In genomic region chr4:82393021-82393420, GRCm38 (mm10) we compare ENCODE assay signal across 13 mouse cellular contexts.
DNase-seq lines count a peak whose midpoint lies in the region; ATAC-seq lines count a peak whose summit lies in the region.
"Had no signal": no experiment of that assay in that cellular context is flagged by ENCODE, and none has a peak within 500 bp of the region (broad histone marks: within the 10 kb centered on the region; RNA-seq: fewer than 3 reads in every experiment).

No protein-coding gene starts in this region.

- H3K9ac ChIP-seq in heart, embryonic 14.5 days (ENCODE audit: low read length), result no peak overlapping the region
- H3K9ac ChIP-seq in intestine, embryonic 15.5 days, result no peak overlapping the region
- no peak overlapping the region for H3K9ac ChIP-seq in forebrain, embryonic 13.5 days
- H3K9ac ChIP-seq: forebrain, embryonic 12.5 days had no signal

- H3K27me3 ChIP-seq in heart, embryonic 14.5 days (ENCODE audit: control insufficient read depth, insufficient read depth, low read length), result no peaks in the 10 kb centered on the region
- no peaks in the 10 kb centered on the region for H3K27me3 ChIP-seq in intestine, embryonic 15.5 days (replicated peaks)
- H3K27me3 ChIP-seq in forebrain, embryonic 13.5 days, result no peaks in the 10 kb centered on the region
- H3K27me3 ChIP-seq: forebrain, embryonic 12.5 days had no signal

- H3K27ac ChIP-seq in heart, embryonic 14.5 days (replicated peaks in 1 of 2; ENCODE audit: control insufficient read depth in 1 of 2, insufficient read depth in 1 of 2, low read depth in 2 of 2, low read length in 2 of 2), result peak overlapping the region; percentile 31 to 47; a peak in 1 of 4 replicates
- peak overlapping the region; percentile 3; the same call in 1 of the 2 replicates for H3K27ac ChIP-seq in brown adipose tissue, adult 24 weeks (replicated peaks; ENCODE audit: low read depth, low read length)
- peak overlapping the region; percentile 44; the same call in 1 of the 2 replicates for H3K27ac ChIP-seq in intestine, embryonic 15.5 days
- no peak overlapping the region; the same call in 1 of the 2 replicates for H3K27ac ChIP-seq in forebrain, embryonic 13.5 days
- H3K27ac ChIP-seq: forebrain, embryonic 12.5 days; heart, embryonic 10.5 days had no signal

- no peak overlapping the region for H3K4me3 ChIP-seq in heart, embryonic 14.5 days (ENCODE audit: control insufficient read depth in 1 of 2, insufficient read depth in 1 of 2, low read depth in 1 of 2, low read length in 2 of 2)
- no peak overlapping the region for H3K4me3 ChIP-seq in brown adipose tissue, adult 24 weeks (ENCODE audit: insufficient read depth, low read depth, low read length)
- no peak overlapping the region for H3K4me3 ChIP-seq in intestine, embryonic 15.5 days (replicated peaks)
- H3K4me3 ChIP-seq in forebrain, embryonic 13.5 days, result no peak overlapping the region
- H3K4me3 ChIP-seq: forebrain, embryonic 12.5 days; heart, embryonic 10.5 days had no signal

- WGBS in heart, embryonic 14.5 days, result 54% methylated on average over 4 of the region's 4 CpGs
- WGBS in intestine, embryonic 15.5 days, result 71% methylated on average over 4 of the region's 4 CpGs
- WGBS in forebrain, embryonic 13.5 days, result 84% methylated on average over 4 of the region's 4 CpGs

- ATAC-seq in heart, embryonic 14.5 days (ENCODE audit: insufficient number of reproducible peaks, insufficient read depth, low FRiP score, low read depth), result no peak
- peak; percentile 80 for ATAC-seq in intestine, embryonic 15.5 days
- no peak for ATAC-seq in forebrain, embryonic 13.5 days

- no peak for DNase-seq in heart, postnatal 4 days
- DNase-seq in kidney, postnatal 36 days, result peak; percentile 69 to 88
- no peak for DNase-seq in adrenal gland, adult 8-10 months
- DNase-seq in right cerebral cortex, adult 2 months (ENCODE audit: low spot score in 2 of 2), result no peak
- DNase-seq: adrenal gland, adult 2 months; cerebellum, adult 11 months; thymus, postnatal 36 days had no signal

- 0 out of 2 replicates have a peak, but pooled peaks cover 5% of the 10 kb centered on the region for H3K36me3 ChIP-seq in heart, embryonic 14.5 days (ENCODE audit: control insufficient read depth, insufficient read depth, low read length)
- H3K36me3 ChIP-seq in intestine, embryonic 15.5 days, result no peaks in the 10 kb centered on the region
- no peaks in the 10 kb centered on the region for H3K36me3 ChIP-seq in forebrain, embryonic 13.5 days (ENCODE audit: poor library complexity, severe bottlenecking)
- H3K36me3 ChIP-seq: forebrain, embryonic 12.5 days; heart, embryonic 10.5 days had no signal

- peaks cover 9 to 46% of the 10 kb centered on the region in 2 experiments for H3K4me1 ChIP-seq in heart, embryonic 14.5 days (ENCODE audit: control insufficient read depth in 2 of 2, insufficient read depth in 2 of 2, low read length in 2 of 2)
- peaks cover 24% of the 10 kb centered on the region for H3K4me1 ChIP-seq in brown adipose tissue, adult 24 weeks (ENCODE audit: control insufficient read depth, insufficient read depth, insufficient read length, low read length)
- H3K4me1 ChIP-seq in intestine, embryonic 15.5 days (replicated peaks), result peaks cover 11% of the 10 kb centered on the region; the same call in 1 of the 2 replicates
- peaks cover 27% of the 10 kb centered on the region for H3K4me1 ChIP-seq in forebrain, embryonic 13.5 days

- no peaks in the 10 kb centered on the region for H3K9me3 ChIP-seq in heart, embryonic 14.5 days (ENCODE audit: control insufficient read depth, low read length)
- no peaks in the 10 kb centered on the region for H3K9me3 ChIP-seq in intestine, embryonic 15.5 days
- no peaks in the 10 kb centered on the region for H3K9me3 ChIP-seq in forebrain, embryonic 13.5 days (replicated peaks)
- H3K9me3 ChIP-seq: forebrain, embryonic 12.5 days; heart, embryonic 10.5 days had no signal

- no peak overlapping the region for H3K4me2 ChIP-seq in heart, embryonic 14.5 days (ENCODE audit: low read length)
- no peak overlapping the region for H3K4me2 ChIP-seq in intestine, embryonic 15.5 days (replicated peaks)
- H3K4me2 ChIP-seq in forebrain, embryonic 13.5 days, result no peak overlapping the region
- H3K4me2 ChIP-seq: forebrain, embryonic 12.5 days had no signal

Comparison
In these comparisons a context has a peak if more than half of its experiments do, and no peak if none do; other contexts are left out.
1. DNase-seq: peak in kidney, postnatal 36 days (2 of 2); none in heart, postnatal 4 days (single experiment), adrenal gland, adult 8-10 months (single experiment) and right cerebral cortex, adult 2 months (0 of 2).